Mouse (Mus musculus) bone marrow macrophage, adult 2 months (primary cell): Measurements from ENCODE around the gene Klk11.

ENCODE experiments used
- CTCF ChIP-seq: IDR thresholded peaks from 2 replicates; pipeline ENCODE4 v1.5.1; 2012; ENCODE audit warnings: low read depth, mild to moderate bottlenecking, low read length, moderate library complexity
- POLR2A ChIP-seq: IDR thresholded peaks from 2 replicates; pipeline ENCODE4 v1.6.1; 2012; ENCODE audit warnings: mild to moderate bottlenecking, low read depth, low read length, borderline replicate concordance

- TF ChIP-seq CTCF (no peak), POLR2A (no peak)
These were observed 5.8 kb upstream of the Klk11 start, which contains the start of gene Klk12 for GRCm38 (mm10) chr7:43768597-43768996.
